Mouse (Mus musculus) monocyte, adult 59 days (primary cell): Measurements from ENCODE around the gene Gid4. TPM values are rescaled to one million over a fixed set of nuclear protein-coding genes. Genes with fewer than 3 reads are reported as not detected.

Experiments
- total RNA-seq, 2 experiments: library from RNA; stranded (reverse); gene quantifications; one replicate each; pipeline ENCODE4 v1.2.4; 2023

Gene Gid4
- total RNA-seq = 10 to 100 TPM; 11.8 to 13.3 TPM

DNA sequence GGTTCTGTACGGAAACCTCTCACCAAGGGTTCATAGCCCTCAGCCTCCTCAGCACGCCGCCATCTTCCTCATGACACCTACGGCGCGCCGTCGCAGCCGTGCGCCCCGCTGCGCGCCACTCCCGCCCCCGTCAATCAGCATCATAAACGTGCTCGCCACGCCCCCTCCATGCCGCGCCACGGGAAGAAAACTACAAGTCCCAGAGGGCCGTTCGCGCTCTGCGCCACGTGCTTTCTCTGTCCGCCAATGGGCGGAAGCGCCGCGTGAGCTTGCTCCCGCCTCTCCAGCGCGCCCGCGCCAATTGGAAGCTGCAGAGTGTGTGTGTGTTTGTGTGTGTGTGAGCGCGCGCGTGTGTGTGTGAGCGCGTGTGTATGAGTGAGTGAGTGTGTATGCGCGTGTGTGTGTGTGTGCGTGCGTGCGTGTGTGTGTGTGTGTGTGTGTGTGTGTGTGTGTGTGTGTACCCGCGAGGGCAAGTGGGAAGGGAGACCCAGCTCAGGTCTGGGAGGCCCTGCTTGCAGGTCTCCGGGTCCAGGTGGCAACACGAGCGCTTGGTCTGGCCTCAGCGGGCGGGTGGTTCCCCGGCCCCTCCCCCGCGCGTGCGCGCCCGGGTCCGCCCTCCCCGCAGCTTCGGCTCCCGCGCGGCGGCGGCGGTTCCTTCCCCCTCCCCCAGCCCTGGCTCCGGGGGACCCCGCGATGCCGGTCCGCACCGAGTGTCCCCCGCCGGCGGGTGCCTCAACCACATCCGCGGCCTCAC, at the start of gene Gid4:
Gid4 (plus strand) TSS at position 183 of the 754 bp plus-strand sequence.

DNA sequence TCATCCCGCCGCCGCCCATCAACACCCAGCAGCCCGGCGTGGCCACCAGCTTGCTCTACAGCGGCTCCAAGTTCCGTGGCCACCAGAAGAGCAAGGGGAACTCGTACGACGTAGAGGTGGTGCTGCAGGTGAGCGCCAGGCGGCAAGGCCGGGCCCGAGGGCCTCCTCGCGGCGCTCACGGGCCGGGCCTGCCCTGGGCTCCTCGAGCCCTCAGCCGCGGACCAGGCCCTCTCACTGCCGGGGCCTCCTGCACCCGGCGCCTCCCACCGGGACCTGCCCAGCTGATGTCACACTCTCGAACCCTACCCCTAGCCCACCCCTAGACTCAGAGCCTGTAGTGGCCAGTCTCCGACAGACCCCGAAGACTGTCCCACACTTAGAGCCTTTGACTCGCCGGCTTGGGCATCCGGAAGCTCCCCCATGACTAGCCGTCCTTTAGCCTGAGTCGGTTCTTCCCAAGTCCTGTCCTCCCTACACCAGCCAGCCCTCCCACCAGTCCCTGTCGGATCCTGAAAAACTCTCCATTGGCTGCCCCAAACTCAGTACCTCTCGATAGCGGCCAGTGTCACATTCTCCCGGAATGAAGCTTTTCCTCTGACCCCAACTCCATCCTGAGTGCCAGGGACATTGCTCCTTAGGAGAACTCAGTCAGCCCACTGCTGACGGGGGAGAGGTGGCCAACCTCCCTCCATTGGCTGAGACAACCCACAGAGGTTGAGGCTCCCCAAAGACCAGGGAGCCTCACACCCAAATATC, 950 bp downstream of the Gid4 start, which contains the start of gene Atpaf2:
Atpaf2 (minus strand) TSS at position 741 of the 756 bp plus-strand sequence.

DNA sequence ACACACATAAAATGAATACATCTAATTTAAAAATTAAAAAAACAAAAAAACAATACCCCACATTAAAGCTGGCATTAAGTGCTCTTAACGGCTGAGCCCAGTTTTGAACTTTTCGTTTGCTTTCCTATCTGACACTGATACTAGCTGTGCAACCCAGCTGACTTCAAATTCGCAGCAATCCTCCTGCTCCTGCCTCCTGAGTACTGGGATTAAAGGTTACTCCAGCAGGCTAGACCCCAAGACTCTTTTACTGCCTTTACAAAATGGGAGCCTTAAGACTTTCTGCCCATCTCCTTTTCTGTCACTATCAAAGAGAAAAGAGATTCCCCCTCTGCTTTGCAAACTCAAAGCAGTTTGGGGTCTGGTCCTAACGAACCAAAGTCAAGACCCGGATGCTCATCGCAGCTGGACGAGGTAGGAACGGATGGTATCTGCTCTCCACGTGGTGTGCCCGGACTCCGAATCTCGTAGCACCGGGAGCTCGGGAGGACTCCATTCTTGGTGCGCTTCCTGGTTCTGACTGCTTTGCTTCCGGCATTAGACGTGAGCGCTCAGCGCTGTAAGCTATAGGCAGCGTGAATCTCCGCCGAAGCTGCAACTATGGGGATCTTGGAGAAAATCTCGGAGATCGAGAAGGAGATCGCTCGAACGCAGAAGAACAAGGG, 37.3 kb downstream of the Gid4 start, which contains the start of gene Drg2:
Drg2 (plus strand) TSS at position 512 of the 665 bp plus-strand sequence.

DNA sequence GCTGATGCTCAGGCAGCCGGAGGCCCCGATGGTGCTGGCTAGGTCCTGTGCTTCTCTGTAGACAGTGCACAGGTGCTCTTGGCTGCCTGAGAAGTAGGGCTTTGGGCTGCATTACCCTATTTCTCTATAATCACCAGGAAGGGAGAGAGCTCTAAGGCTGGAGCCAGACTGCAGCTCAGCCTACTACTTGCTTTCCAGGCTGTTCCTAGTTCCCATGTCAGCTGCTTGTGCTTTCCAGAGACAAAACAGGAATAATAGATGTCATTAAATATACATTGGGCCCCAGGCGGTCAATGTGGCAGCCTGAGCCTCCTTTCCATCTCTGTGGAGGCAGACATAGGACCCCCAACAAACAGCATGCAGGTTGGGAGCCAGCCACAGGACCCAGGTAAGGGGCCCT, 52.1 kb downstream of the Gid4 start, which contains the start of gene Myo15:
Myo15 (plus strand) TSS at position 301 of the 400 bp plus-strand sequence.

Other genes with a start within 250 kb of the Gid4 start
- gene Srebf1, start 194.6 kb upstream of the Gid4 start, total RNA-seq = 100 to 1,000 TPM; 135 to 147 TPM
- gene Tom1l2, start 64.2 kb upstream of the Gid4 start, total RNA-seq = 10 to 100 TPM; 23.3 to 27.6 TPM
- gene Drc3, start 63.8 kb upstream of the Gid4 start, total RNA-seq = under 1 TPM in 1 of 2 experiments, not detected in 1; 0.26 TPM
- gene Atpaf2, start 1.3 kb downstream of the Gid4 start, total RNA-seq = 10 to 100 TPM; 16.3 to 19.5 TPM
- gene Drg2, start 37.4 kb downstream of the Gid4 start, total RNA-seq = 10 to 100 TPM; 31.7 to 38.2 TPM
- gene Myo15, start 52.2 kb downstream of the Gid4 start, total RNA-seq = under 1 TPM; 0.24 to 0.29 TPM
- gene Alkbh5, start 119.2 kb downstream of the Gid4 start, total RNA-seq = 10 to 100 TPM; 57.3 to 58.0 TPM